Mouse (Mus musculus) forebrain, postnatal 0 days (tissue): ENCODE measurements at regions not wholly inside any gene's neighbourhood (a gene's known extent, or its start where the extent isn't known, plus 50 kb on each side); places are given as distances from the start of the nearest gene placed in this dataset.
A peak's percentile ranks its signal among the peaks of the same experiment; 100 is the strongest.

Experiments
- ATAC-seq: fragments of 200-750 bp; cut with Nextera tagmentation; 2 replicates; pipeline ENCODE4 v1.8.0; 2017; ENCODE audit warnings: mild to moderate bottlenecking, moderate library complexity
- DNase-seq: peaks from one replicate; pipeline ENCODE4 v3.0.0-alpha.2; 2015
- H3K27ac ChIP-seq: fragments of 300-500 bp; sonication (generic); 2 replicates; pipeline ENCODE4 v1.5.1; 2014; ENCODE audit warnings: low read depth, mild to moderate bottlenecking, antibody characterized with exemption, low read length, moderate library complexity, mixed read lengths
- H3K27me3 ChIP-seq: fragments of 300-500 bp; sonication (generic); 2 replicates; pipeline ENCODE4 v1.6.1; 2014; ENCODE audit warnings: mild to moderate bottlenecking, low read length, mixed read lengths; ENCODE audit not compliant: insufficient read depth
- H3K36me3 ChIP-seq: fragments of 300-500 bp; sonication (generic); 2 replicates; pipeline ENCODE4 v1.6.1; 2014; ENCODE audit warnings: mild to moderate bottlenecking, moderate library complexity; ENCODE audit not compliant: insufficient read depth
- H3K4me1 ChIP-seq: fragments of 300-500 bp; sonication (generic); 2 replicates; pipeline ENCODE4 v1.6.1; 2014; ENCODE audit warnings: antibody characterized with exemption; ENCODE audit not compliant: insufficient read depth
- H3K4me2 ChIP-seq: fragments of 300-500 bp; sonication (generic); 2 replicates; pipeline ENCODE4 v1.6.1; 2014; ENCODE audit warnings: low read depth, mild to moderate bottlenecking, moderate library complexity
- H3K4me3 ChIP-seq: fragments of 300-500 bp; sonication (generic); 2 replicates; pipeline ENCODE4 v1.5.1; 2014; ENCODE audit warnings: low read depth, low read length, mixed read lengths
- H3K9ac ChIP-seq: fragments of 300-500 bp; sonication (generic); 2 replicates; pipeline ENCODE4 v1.6.1; 2014; ENCODE audit warnings: mild to moderate bottlenecking
- H3K9me3 ChIP-seq: fragments of 300-500 bp; sonication (generic); 2 replicates; pipeline ENCODE4 v1.6.1; 2016; ENCODE audit warnings: low read length
- CTCF ChIP-seq: sonication (generic); IDR thresholded peaks from 2 replicates; pipeline ENCODE4 v1.5.1; 2016; ENCODE audit warnings: antibody characterized with exemption, control low read depth, low read depth
- WGBS: fragments of 180-500 bp; shearing (Covaris S2); extraction: QIAGEN DNeasy Blood & Tissue Kit; methylation state at CpG from one replicate; pipeline ENCODE4 v1.1.7; 2014; 5-methylcytosine and 5-hydroxymethylcytosine counted together

DNA sequence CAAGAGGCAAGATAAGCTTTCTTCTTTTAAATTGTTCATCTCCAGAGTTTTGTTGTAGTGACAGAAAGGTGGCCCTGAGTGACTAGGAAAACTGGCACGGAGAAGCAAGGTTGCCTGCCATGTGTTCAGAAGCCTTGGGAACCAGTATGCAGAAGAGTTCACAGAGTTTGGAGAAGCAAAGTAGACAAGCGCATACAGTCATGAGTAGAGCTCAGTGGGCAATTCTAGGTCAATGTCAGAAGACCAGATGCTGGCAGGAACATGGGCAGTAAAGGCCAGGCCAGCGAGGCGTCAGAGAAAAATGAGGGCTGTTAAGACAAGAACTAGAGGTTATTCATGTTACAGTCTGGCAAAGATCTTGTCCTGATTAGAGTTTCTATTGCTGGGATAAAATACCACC, 172.7 kb downstream of the Tmem17 start:
- Histone ChIP-seq H3K36me3 (no peaks in the 10 kb centered on the region), H3K9me3 (no peaks in the 10 kb centered on the region), H3K4me2 (no peak overlapping the region), H3K27me3 (no peaks in the 10 kb centered on the region), H3K4me1 (no peaks in the 10 kb centered on the region), H3K9ac (no peak overlapping the region), H3K4me3 (no peak overlapping the region), H3K27ac (no peak overlapping the region)
- DNase-seq = no peak
- no peak for TF ChIP-seq CTCF
- ATAC-seq = no peak
- 93% methylated on average over 4 of the region's 4 CpGs for WGBS

DNA sequence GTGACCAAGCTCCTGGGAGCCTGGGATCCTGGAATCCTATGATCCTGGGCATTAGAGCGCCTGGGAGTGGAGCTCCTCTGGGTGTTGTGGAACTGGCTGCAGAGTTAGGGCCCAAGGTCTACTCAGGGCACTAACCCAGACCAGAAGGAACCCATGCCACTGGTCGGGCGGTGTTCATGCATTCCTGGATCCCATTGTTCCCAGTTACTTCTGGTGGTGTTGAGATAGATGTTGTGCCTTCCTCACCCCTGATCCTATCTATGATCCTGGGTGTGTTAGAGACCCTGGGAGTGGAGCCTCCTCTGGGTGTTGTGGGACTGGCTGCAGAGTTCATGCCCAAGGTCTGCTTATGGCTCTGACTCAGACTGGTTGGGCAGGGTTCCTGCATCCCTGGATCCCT, 169.9 kb downstream of the B3gnt2 start:
- WGBS = 97% methylated on average over 3 of the region's 3 CpGs
- H3K4me3 ChIP-seq = no peak overlapping the region
- H3K36me3 ChIP-seq = no peaks in the 10 kb centered on the region
- H3K9ac ChIP-seq = no peak overlapping the region
- no peaks in the 10 kb centered on the region for H3K27me3 ChIP-seq
- no peaks in the 10 kb centered on the region for H3K4me1 ChIP-seq
- no peak overlapping the region for H3K27ac ChIP-seq
- no peak for DNase-seq
- ATAC-seq = no peak
- no peaks in the 10 kb centered on the region for H3K9me3 ChIP-seq
- no peak for TF ChIP-seq CTCF
- no peak overlapping the region for H3K4me2 ChIP-seq

DNA sequence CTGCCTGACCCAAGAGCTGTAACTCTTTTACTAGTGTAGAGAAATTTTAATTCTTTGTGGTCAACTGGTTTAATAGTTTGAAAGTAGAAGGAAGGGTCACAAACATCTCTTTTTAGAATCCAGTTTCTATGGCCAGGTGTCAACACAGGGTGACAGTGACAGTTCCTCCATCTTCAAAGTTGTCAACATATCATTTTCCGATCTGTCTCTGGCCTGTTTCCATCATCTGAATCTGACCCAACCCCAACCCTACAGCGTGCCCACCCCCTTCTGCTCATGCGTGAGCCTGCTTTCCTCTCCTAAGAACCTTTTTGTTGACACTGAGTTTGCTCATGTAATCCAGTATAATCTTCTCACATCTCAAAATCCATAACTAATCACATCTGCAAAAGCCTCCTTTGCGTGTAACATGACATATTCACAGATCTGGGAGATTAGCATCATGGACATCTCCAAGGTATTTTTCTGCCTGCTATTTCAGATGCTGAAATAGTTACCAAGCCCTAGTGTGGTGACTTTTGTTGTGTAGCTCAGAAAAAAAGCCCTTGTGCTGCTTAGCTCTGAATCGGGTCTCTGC, 168.4 kb downstream of the B3gnt2 start:
- no peak overlapping the region for H3K27ac ChIP-seq
- H3K4me1 ChIP-seq = no peaks in the 10 kb centered on the region
- H3K4me3 ChIP-seq = no peak overlapping the region
- H3K9me3 ChIP-seq = no peaks in the 10 kb centered on the region
- no peaks in the 10 kb centered on the region for H3K36me3 ChIP-seq
- ATAC-seq = no peak
- no peak for DNase-seq
- no peak for TF ChIP-seq CTCF
- no peak overlapping the region for H3K4me2 ChIP-seq
- WGBS = 86% methylated on average over 5 of the region's 5 CpGs
- no peaks in the 10 kb centered on the region for H3K27me3 ChIP-seq
- no peak overlapping the region for H3K9ac ChIP-seq

DNA sequence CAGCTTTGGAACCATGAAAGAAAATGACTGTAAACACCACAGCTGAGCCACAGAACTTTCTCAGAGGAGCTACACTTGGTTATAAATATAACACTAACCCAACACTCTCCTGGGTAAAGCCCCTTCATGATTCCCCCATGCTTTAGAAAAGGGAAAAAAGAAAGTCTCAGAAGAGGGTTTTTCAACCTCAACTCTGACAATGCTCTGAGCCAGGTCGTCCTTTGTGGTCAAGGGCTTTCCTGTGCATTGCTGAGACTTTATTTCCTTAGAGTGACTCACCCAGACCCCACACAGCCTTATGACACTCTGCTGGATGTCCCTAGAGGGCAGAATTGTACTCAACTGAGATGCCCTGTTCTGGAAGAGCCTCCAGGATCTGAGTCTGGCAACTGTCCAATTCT, 167.8 kb downstream of the B3gnt2 start:
- Histone ChIP-seq H3K9me3 (no peaks in the 10 kb centered on the region), H3K36me3 (no peaks in the 10 kb centered on the region), H3K4me1 (0 out of 2 replicates have a peak, but pooled peaks cover 3% of the 10 kb centered on the region), H3K27ac (no peak overlapping the region), H3K4me3 (no peak overlapping the region), H3K27me3 (no peaks in the 10 kb centered on the region), H3K9ac (no peak overlapping the region), H3K4me2 (no peak overlapping the region)
- TF ChIP-seq CTCF = peak; percentile 7; the same call in 1 of the 2 replicates
- DNase-seq = no peak
- whole genome bisulfite sequencing = 42% methylated on average over 1 of the region's 1 CpGs
- ATAC-seq = no peak

DNA sequence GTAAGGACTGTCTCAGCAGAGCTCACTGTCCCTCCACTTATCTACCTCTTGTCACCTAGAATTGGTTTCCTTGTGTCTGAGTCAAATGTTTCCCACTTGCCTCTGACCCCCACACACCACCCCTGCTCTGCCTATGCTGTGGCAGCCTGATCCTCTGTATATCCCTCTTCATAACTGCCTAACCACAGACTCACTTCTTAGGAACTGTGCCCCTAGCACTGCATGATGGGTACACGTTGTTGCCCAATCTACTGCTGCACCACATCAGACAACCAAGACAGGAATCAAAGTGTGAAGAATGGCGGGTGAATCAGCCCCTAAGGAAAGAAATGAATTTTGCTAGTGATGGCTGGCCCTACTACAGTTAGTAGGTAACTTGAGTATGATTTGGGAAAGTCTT, 167.4 kb downstream of the B3gnt2 start:
- 94% methylated on average over 2 of the region's 2 CpGs for WGBS
- Histone ChIP-seq H3K36me3 (no peaks in the 10 kb centered on the region), H3K27me3 (no peaks in the 10 kb centered on the region), H3K4me1 (0 out of 2 replicates have a peak, but pooled peaks cover 4% of the 10 kb centered on the region), H3K4me3 (no peak overlapping the region), H3K4me2 (no peak overlapping the region), H3K9ac (no peak overlapping the region), H3K27ac (no peak overlapping the region), H3K9me3 (no peaks in the 10 kb centered on the region)
- ATAC-seq (no peak), DNase-seq (no peak)
- no peak for TF ChIP-seq CTCF

DNA sequence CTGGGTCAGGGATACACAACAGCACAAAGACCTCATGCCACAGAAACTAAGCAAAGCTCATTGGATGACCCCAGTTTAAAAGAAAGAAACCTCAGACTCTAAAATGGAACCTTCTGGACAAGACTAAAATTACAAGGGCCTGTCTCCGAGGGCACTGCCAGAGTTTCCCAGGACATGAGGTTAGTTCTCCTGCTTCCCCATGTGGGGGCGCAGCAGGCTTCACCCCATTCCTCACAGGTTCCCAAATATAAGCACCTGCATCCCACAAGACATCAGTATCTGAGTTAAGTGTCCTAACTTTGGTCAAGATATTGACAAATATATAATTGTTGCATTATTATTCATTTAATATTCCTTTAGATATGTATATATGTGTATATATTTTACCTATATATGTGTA, 166.8 kb downstream of the B3gnt2 start:
- Histone ChIP-seq H3K9me3 (no peaks in the 10 kb centered on the region), H3K36me3 (no peaks in the 10 kb centered on the region), H3K9ac (no peak overlapping the region), H3K4me2 (no peak overlapping the region), H3K27ac (no peak overlapping the region), H3K4me1 (0 out of 2 replicates have a peak, but pooled peaks cover 4% of the 10 kb centered on the region), H3K4me3 (no peak overlapping the region), H3K27me3 (no peaks in the 10 kb centered on the region)
- 89% methylated on average over 2 of the region's 2 CpGs for WGBS
- DNase-seq = no peak
- no peak for TF ChIP-seq CTCF
- no peak for ATAC-seq

DNA sequence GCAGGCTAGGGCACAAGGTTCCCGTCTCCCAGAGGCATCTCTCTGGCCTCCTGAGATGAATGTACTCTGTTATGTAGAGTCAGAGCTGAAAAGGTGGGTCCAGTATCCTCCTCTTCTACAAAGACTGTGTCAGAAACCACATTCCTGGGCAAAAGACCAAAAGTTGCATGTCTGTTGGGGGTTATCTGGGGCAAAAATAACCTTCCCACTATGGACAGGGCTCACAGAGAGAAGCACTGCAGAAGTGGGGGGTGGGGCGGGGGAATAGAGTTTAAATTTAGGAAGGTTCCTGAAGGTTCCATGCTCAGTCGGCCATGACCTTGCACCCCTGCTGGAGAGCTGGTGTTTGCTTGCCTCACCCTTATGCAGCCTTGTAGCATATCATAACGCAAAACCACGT, 165.9 kb downstream of the B3gnt2 start:
- WGBS = 89% methylated on average over 5 of the region's 5 CpGs
- Histone ChIP-seq H3K4me2 (no peak overlapping the region), H3K36me3 (no peaks in the 10 kb centered on the region), H3K4me3 (no peak overlapping the region), H3K9me3 (no peaks in the 10 kb centered on the region), H3K9ac (no peak overlapping the region), H3K4me1 (0 out of 2 replicates have a peak, but pooled peaks cover 4% of the 10 kb centered on the region), H3K27ac (no peak overlapping the region), H3K27me3 (no peaks in the 10 kb centered on the region)
- no peak for TF ChIP-seq CTCF
- no peak for ATAC-seq
- DNase-seq = no peak
